Mouse (Mus musculus) intestine, embryonic 15.5 days (tissue): ENCODE measurements at regions not wholly inside any gene's neighbourhood (a gene's known extent, or its start where the extent isn't known, plus 50 kb on each side); places are given as distances from the start of the nearest gene placed in this dataset.

Source experiments
- ATAC-seq: fragments of 200-750 bp; cut with Nextera tagmentation; 2 replicates; pipeline ENCODE4 v1.8.0; 2017; ENCODE audit warnings: moderate TSS enrichment, moderate library complexity
- H3K27ac ChIP-seq: fragments of 300-500 bp; sonication (generic); 2 replicates; pipeline ENCODE4 v1.5.1; 2015; ENCODE audit warnings: mild to moderate bottlenecking, inconsistent platforms
- H3K27me3 ChIP-seq: fragments of 300-500 bp; sonication (generic); replicated peaks from 2 replicates; pipeline ENCODE4 v1.6.1; 2015; ENCODE audit warnings: inconsistent platforms
- H3K36me3 ChIP-seq: fragments of 300-500 bp; sonication (generic); 2 replicates; pipeline ENCODE4 v1.6.1; 2015; ENCODE audit warnings: inconsistent platforms
- H3K4me1 ChIP-seq: fragments of 300-500 bp; sonication (generic); replicated peaks from 2 replicates; pipeline ENCODE4 v1.6.1; 2015; ENCODE audit warnings: inconsistent platforms
- H3K4me2 ChIP-seq: fragments of 300-500 bp; sonication (generic); replicated peaks from 2 replicates; pipeline ENCODE4 v1.6.1; 2015; ENCODE audit warnings: mild to moderate bottlenecking, inconsistent platforms
- H3K4me3 ChIP-seq: fragments of 300-500 bp; sonication (generic); replicated peaks from 2 replicates; pipeline ENCODE4 v1.5.1; 2015; ENCODE audit warnings: inconsistent platforms
- H3K9ac ChIP-seq: fragments of 300-500 bp; sonication (generic); 2 replicates; pipeline ENCODE4 v1.6.1; 2015; ENCODE audit warnings: inconsistent platforms
- H3K9me3 ChIP-seq: fragments of 300-500 bp; sonication (generic); 2 replicates; pipeline ENCODE4 v1.6.1; 2016; ENCODE audit warnings: inconsistent platforms
- WGBS: fragments of 180-500 bp; shearing (Covaris S2); methylation state at CpG from one replicate; pipeline ENCODE4 v1.1.7; 2015; 5-methylcytosine and 5-hydroxymethylcytosine counted together

DNA sequence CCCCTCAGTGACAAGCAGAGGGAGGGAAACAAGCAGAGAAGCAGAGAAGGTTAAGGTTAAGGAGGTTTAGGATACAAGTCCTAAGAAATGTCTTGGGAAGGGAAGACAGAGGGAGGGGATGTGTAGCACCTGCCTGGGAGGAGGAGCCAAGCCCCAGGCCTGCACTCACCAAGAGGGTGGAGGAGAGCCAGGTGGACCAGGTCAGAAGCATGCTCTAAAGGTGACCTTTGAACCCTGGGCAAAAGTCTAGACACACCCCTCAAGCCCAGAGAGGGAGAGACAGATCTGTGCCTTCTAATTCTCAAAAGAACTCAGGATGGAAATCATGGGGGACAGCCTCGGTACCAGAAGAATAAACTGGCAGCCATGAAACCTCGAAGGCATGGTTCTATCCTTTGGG, 54.4 kb upstream of the Calm2 start:
- Histone ChIP-seq H3K36me3 (no peaks in the 10 kb centered on the region), H3K4me3 (no peak overlapping the region), H3K4me1 (peaks cover 23% of the 10 kb centered on the region), H3K4me2 (no peak overlapping the region), H3K9me3 (no peaks in the 10 kb centered on the region), H3K27me3 (no peaks in the 10 kb centered on the region), H3K27ac (0 out of 2 replicates have a peak overlapping the region, but pooled peaks have one; percentile 74), H3K9ac (no peak overlapping the region)
- ATAC-seq, result peak; percentile 87
- WGBS, result 59% methylated on average over 2 of the region's 2 CpGs

GRCm38 (mm10) chr17:87501687-87502387, 55.1 kb upstream of the Calm2 start:
- ATAC-seq, result peak; percentile 72
- WGBS, result 18% methylated on average over 10 of the region's 10 CpGs
- H3K4me3 ChIP-seq, result no peak overlapping the region
- no peaks in the 10 kb centered on the region for H3K27me3 ChIP-seq
- H3K36me3 ChIP-seq, result no peaks in the 10 kb centered on the region
- no peaks in the 10 kb centered on the region for H3K9me3 ChIP-seq
- peak overlapping the region; percentile 74 for H3K27ac ChIP-seq
- no peak overlapping the region for H3K4me2 ChIP-seq
- H3K4me1 ChIP-seq, result peaks cover 23% of the 10 kb centered on the region
- no peak overlapping the region for H3K9ac ChIP-seq

DNA sequence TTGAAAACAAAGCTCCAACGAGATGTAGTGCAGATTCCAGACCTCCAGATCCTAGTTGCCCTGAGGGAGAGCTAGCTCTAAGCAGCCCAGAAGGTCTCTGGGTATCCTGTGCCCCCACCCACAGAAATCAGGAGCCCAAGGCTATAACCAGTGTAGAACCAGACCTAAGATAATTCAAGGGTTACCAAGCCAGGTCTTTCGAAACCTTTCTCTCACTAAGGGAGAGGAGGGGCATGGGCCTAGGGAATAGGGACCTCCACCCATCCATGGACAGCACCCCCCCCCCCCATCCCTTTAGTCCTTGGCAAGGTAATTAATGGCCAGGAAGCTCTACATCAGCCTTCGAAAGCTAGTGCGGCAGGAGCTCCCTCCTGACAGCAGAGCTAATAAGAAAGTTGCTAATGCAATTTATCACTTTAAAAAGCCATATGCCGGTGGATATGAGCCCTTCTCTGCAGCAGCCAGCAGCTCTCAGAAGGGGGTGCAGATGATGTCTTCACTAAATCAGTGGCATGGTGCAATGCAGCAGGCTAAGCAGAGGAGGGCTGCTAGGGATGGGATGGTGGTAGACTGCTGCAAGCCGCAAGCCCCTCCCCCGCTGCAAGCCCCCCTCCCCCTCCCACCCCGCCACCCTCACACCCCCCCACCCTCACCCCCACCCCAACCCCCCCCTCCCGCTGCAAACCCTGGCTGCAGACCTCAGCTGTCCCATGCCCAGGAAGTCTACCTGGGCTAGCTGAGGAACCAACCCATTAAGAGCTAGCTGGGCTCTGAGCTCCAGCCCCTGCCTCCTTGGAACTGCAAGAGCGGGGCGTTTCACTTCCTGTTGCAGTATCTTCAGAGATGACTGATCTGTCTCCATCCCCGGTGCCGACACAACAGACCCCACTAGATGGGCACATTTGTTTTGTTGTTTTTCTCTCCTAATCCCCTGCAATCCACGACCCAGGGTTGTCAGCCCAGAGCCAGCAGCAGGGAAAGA, 55.9 kb upstream of the Calm2 start:
- peak; percentile 29; the same call in 1 of the 2 replicates for ATAC-seq
- WGBS, result 25% methylated on average over 12 of the region's 14 CpGs
- Histone ChIP-seq H3K4me2 (0 out of 2 replicates have a peak overlapping the region, but pooled peaks have one; percentile 5), H3K4me3 (no peak overlapping the region), H3K36me3 (no peaks in the 10 kb centered on the region), H3K27ac (peak overlapping the region; percentile 74), H3K27me3 (no peaks in the 10 kb centered on the region), H3K4me1 (peaks cover 23% of the 10 kb centered on the region), H3K9me3 (no peaks in the 10 kb centered on the region), H3K9ac (no peak overlapping the region)

DNA sequence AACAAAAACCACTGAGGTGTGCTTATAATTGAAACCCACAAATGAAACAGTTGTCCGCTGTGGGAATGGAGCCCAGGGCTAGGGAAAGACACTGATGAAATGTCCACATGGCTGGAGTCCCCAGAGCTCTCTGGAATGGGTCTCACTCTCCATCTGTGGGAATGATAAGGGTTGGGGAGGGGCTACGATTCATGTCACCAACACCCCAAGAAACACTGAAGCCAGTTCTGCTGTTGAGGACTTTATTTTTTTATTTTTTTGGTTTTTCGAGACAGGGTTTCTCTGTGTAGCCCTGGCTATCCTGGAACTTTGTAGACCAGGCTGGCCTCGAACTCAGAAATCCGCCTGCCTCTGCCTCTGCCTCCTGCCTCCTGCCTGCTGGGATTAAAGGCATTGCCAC, 56.8 kb upstream of the Calm2 start:
- H3K4me1 ChIP-seq, result peaks cover 29% of the 10 kb centered on the region
- 87% methylated on average over 5 of the region's 5 CpGs for WGBS
- no peak overlapping the region for H3K27ac ChIP-seq
- ATAC-seq, result no peak
- no peaks in the 10 kb centered on the region for H3K27me3 ChIP-seq
- H3K9ac ChIP-seq, result no peak overlapping the region
- H3K36me3 ChIP-seq, result no peaks in the 10 kb centered on the region
- no peak overlapping the region for H3K4me3 ChIP-seq
- H3K4me2 ChIP-seq, result no peak overlapping the region
- no peaks in the 10 kb centered on the region for H3K9me3 ChIP-seq

- no peak overlapping the region for H3K9ac ChIP-seq
- H3K27ac ChIP-seq, result no peak overlapping the region
- H3K4me2 ChIP-seq, result no peak overlapping the region
- 67% methylated on average over 5 of the region's 5 CpGs for WGBS
- H3K4me1 ChIP-seq, result peaks cover 30% of the 10 kb centered on the region
- no peaks in the 10 kb centered on the region for H3K9me3 ChIP-seq
- H3K4me3 ChIP-seq, result no peak overlapping the region
- no peaks in the 10 kb centered on the region for H3K36me3 ChIP-seq
- H3K27me3 ChIP-seq, result no peaks in the 10 kb centered on the region
- no peak for ATAC-seq
These were observed 58.4 kb upstream of the Calm2 start for GRCm38 (mm10) chr17:87504960-87505681.

DNA sequence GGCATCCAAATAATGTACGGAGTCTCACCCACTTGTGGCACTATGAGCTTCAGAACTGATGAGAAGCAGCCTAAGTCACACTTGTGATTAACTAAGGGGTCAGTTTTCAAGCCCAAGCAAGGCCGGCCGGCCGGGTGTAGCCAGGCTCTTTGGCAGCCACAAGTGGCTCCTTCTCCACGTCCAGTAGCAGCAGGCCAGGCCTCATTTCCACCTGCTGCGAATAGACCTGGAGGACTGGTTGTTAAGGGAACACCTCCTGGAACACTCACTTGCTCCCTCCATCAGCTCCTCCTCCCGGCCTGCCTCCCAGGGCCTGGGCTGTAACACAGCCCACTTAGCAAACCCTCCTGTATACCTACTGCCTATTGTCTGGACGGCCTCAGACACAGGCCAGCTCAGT, 61.1 kb upstream of the Calm2 start:
- peaks cover 19% of the 10 kb centered on the region for H3K4me1 ChIP-seq
- ATAC-seq, result no peak
- H3K36me3 ChIP-seq, result no peaks in the 10 kb centered on the region
- H3K9ac ChIP-seq, result no peak overlapping the region
- 0 out of 2 replicates have a peak overlapping the region, but pooled peaks have one; percentile 42 for H3K27ac ChIP-seq
- no peaks in the 10 kb centered on the region for H3K27me3 ChIP-seq
- H3K9me3 ChIP-seq, result no peaks in the 10 kb centered on the region
- 57% methylated on average over 8 of the region's 8 CpGs for WGBS
- no peak overlapping the region for H3K4me2 ChIP-seq
- no peak overlapping the region for H3K4me3 ChIP-seq

DNA sequence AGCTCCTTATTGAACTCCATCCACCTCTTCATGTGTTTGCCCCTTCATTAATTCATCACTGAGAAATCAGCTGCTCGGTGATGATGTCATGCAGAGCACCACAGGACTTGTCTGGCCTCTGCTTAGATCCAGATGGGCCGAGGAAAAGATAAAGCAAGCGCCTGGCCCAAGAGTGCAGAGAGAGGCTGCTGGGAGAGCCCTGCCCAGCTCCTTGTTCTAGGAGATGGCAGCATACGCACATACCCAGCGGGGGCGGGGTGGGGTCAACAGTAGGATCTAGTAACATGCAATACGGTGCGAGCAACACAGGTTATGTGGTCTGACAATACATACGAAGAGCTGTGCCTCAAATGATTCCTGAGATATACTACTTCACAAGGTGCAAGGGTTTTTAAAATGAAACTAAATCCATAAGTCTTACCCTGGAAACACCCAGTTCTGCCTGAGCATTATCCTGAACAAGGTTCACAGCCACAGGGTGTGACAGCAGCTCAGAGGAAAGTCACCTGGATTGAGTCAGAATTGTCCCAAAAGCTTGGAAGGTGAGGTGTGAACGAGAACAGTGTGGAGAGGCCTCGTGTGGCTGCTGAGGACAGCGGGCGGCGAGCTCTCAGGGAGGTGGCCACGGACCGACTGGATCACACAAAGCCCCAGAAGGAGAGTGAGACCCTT, 62.0 kb upstream of the Calm2 start:
- Histone ChIP-seq H3K9me3 (no peaks in the 10 kb centered on the region), H3K27me3 (no peaks in the 10 kb centered on the region), H3K9ac (no peak overlapping the region), H3K36me3 (no peaks in the 10 kb centered on the region), H3K4me2 (0 out of 2 replicates have a peak overlapping the region, but pooled peaks have one; percentile 14), H3K27ac (peak overlapping the region; percentile 42), H3K4me1 (peaks cover 22% of the 10 kb centered on the region), H3K4me3 (no peak overlapping the region)
- ATAC-seq, result peak; percentile 72
- WGBS, result 64% methylated on average over 16 of the region's 16 CpGs

- ATAC-seq, result no peak
- Histone ChIP-seq H3K4me2 (no peak overlapping the region), H3K27me3 (no peaks in the 10 kb centered on the region), H3K27ac (no peak overlapping the region), H3K9ac (no peak overlapping the region), H3K4me1 (peaks cover 30% of the 10 kb centered on the region), H3K36me3 (no peaks in the 10 kb centered on the region), H3K9me3 (no peaks in the 10 kb centered on the region), H3K4me3 (no peak overlapping the region)
- WGBS, result 58% methylated on average over 9 of the region's 9 CpGs
These were observed 65.4 kb upstream of the Calm2 start for GRCm38 (mm10) chr17:87512000-87512611.

GRCm38 (mm10) chr17:87513822-87514221, 67.1 kb upstream of the Calm2 start:
- 21% methylated on average over 11 of the region's 11 CpGs for WGBS

GRCm38 (mm10) chr17:87514366-87515126, 67.8 kb upstream of the Calm2 start:
- WGBS, result 33% methylated on average over 6 of the region's 6 CpGs
- peak; percentile 66 for ATAC-seq
- H3K27ac ChIP-seq, result peak overlapping the region; percentile 66

More at GRCm38 (mm10) chr17:87513822-87514221, 67.1 kb upstream of the Calm2 start:
- no peaks in the 10 kb centered on the region for H3K9me3 ChIP-seq
- H3K27me3 ChIP-seq, result no peaks in the 10 kb centered on the region
- H3K4me2 ChIP-seq, result 0 out of 2 replicates have a peak overlapping the region, but pooled peaks have one; percentile 34
- H3K9ac ChIP-seq, result no peak overlapping the region
- no peak overlapping the region for H3K4me3 ChIP-seq
- H3K27ac ChIP-seq, result peak overlapping the region; percentile 66
- H3K36me3 ChIP-seq, result no peaks in the 10 kb centered on the region
- ATAC-seq, result peak; percentile 85
- H3K4me1 ChIP-seq, result peaks cover 27% of the 10 kb centered on the region

More at GRCm38 (mm10) chr17:87514366-87515126, 67.8 kb upstream of the Calm2 start:
- Histone ChIP-seq H3K4me3 (no peak overlapping the region), H3K27me3 (no peaks in the 10 kb centered on the region), H3K9ac (no peak overlapping the region), H3K4me1 (peaks cover 27% of the 10 kb centered on the region), H3K4me2 (peak overlapping the region; percentile 34; the same call in 1 of the 2 replicates), H3K36me3 (no peaks in the 10 kb centered on the region), H3K9me3 (no peaks in the 10 kb centered on the region)
